Mouse (Mus musculus) G1E (cell line): ENCODE measurements around the gene Stxbp4.

Experiments
- CTCF ChIP-seq: IDR thresholded peaks from 2 replicates; pipeline ENCODE4 v1.5.1; 2012; ENCODE audit warnings: low read depth, low read length, inconsistent platforms, mixed read lengths
- POLR2AphosphoS5 ChIP-seq: IDR thresholded peaks from 2 replicates; pipeline ENCODE4 v1.6.1; 2012; ENCODE audit warnings: low read depth, low read length, inconsistent platforms; ENCODE audit not compliant: insufficient replicate concordance

DNA sequence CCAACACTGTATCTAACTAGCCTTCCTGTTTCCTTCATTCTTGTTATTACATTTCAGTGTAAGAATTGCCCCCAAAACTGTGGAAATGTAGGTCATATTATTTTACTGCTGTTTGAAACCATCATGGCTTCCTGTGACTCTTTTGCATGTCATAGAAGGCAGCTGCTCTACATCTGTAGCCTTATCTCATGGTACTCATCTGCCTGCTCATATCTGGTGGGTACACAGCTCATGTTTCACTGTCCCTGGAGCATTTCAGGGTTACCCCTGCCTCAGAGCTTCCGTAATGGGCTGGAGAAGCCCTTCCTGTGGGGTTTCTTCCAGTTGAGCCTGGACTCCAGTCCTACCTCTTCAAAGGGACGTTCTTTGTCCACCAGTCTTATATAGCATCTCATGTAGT lies 112.6 kb downstream of the Stxbp4 start:
- TF ChIP-seq POLR2AphosphoS5 (no peak), CTCF (no peak)
